Mouse (Mus musculus) CH12.LX (cell line): Measurements from ENCODE around the gene Lmx1a.

Experiments
- CTCF ChIP-seq, 2 experiments: IDR thresholded peaks in 1 of 2; conservative IDR thresholded peaks in 1 of 2; 2 replicates each; pipeline ENCODE4 v1.5.1; 2011 to 2012; ENCODE audit warnings: low read depth in 2 of 2, low read length in 2 of 2, improper control_type of control experiment in 1 of 2, inconsistent platforms in 1 of 2, mild to moderate bottlenecking in 1 of 2, moderate library complexity in 1 of 2
- EP300 ChIP-seq: IDR thresholded peaks from 2 replicates; pipeline ENCODE4 v1.6.1; 2011; ENCODE audit warnings: low read length, improper control_type of control experiment
- JUND ChIP-seq: conservative IDR thresholded peaks from 2 replicates; pipeline ENCODE4 v1.6.1; 2011; ENCODE audit warnings: low read depth, low read length, improper control_type of control experiment
- MAFK ChIP-seq: IDR thresholded peaks from 2 replicates; pipeline ENCODE4 v1.6.1; 2011; ENCODE audit warnings: low read length, improper control_type of control experiment; ENCODE audit not compliant: insufficient replicate concordance
- MAX ChIP-seq: IDR thresholded peaks from 2 replicates; pipeline ENCODE4 v1.6.1; 2011; ENCODE audit warnings: low read length, improper control_type of control experiment
- POLR2A ChIP-seq: IDR thresholded peaks from 2 replicates; pipeline ENCODE4 v1.6.1; 2011; ENCODE audit warnings: low read depth, mild to moderate bottlenecking, improper control_type of control experiment, low read length
- SIN3A ChIP-seq: IDR thresholded peaks from 2 replicates; pipeline ENCODE4 v1.6.1; 2012; ENCODE audit warnings: low read length, improper control_type of control experiment, inconsistent platforms
- TBP ChIP-seq: conservative IDR thresholded peaks from 2 replicates; pipeline ENCODE4 v1.6.1; 2011; ENCODE audit warnings: low read depth, low read length, improper control_type of control experiment
- USF2 ChIP-seq: conservative IDR thresholded peaks from 2 replicates; pipeline ENCODE4 v1.6.1; 2011; ENCODE audit warnings: low read depth, low read length, improper control_type of control experiment
- ZNF384 ChIP-seq: IDR thresholded peaks from 2 replicates; pipeline ENCODE4 v1.6.1; 2012; ENCODE audit warnings: low read depth, low read length, improper control_type of control experiment, inconsistent platforms

DNA sequence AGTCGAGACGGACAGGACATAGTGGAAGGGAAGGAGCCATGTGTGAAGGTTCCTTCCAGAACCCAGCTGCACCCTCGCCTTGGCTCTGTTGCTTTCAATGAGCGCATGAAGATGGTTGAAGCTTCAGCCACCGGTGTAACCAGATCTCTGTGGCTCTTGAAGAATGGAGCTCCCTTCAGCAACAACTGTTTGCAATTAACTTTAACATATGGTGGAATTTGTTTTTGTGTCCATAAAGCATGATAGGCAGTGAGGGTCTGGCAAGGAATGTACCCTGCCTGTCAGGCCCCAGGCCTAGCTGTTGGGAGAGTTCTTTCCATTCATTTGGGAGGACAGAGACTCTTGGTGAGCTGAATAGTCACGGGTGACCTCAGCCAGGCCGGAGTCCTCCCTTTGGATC, 81.4 kb downstream of the Lmx1a start:
- TF ChIP-seq CTCF (conservative IDR thresholded peaks at IDR 0.05 in 1 of 2, IDR thresholded peaks at IDR 0.05 in 1 of 2; ENCODE audit: low read depth in 2 of 2, low read length in 2 of 2) (no peak), POLR2A (no peak), MAX (no peak), ZNF384 (no peak), TBP (no peak), USF2 (no peak), EP300 (no peak), JUND (no peak), SIN3A (no peak), MAFK (no peak)
